Mouse (Mus musculus) testis, adult 2 months (tissue): ENCODE results near the gene Ufd1.

Experiments used
- CTCF ChIP-seq: fragments of 200-500 bp; IDR thresholded peaks from 2 replicates; pipeline ENCODE4 v1.5.1; 2012; ENCODE audit warnings: low read depth, mild to moderate bottlenecking, inconsistent platforms, low read length, moderate library complexity; ENCODE audit not compliant: control insufficient read depth, insufficient read depth, insufficient replicate concordance
- POLR2A ChIP-seq: fragments of 200-500 bp; IDR thresholded peaks from 2 replicates; pipeline ENCODE4 v1.6.1; 2012; ENCODE audit warnings: low read depth, mild to moderate bottlenecking, inconsistent platforms, low read length, moderate library complexity; ENCODE audit not compliant: control insufficient read depth

- no peak for TF ChIP-seq POLR2A
- no peak for TF ChIP-seq CTCF
Observed at GRCm38 (mm10) chr16:18785025-18785424, 26.6 kb upstream of the Ufd1 start.
